Comparison of ENCODE assay signal across 20 mouse cellular contexts in the genomic region with DNA sequence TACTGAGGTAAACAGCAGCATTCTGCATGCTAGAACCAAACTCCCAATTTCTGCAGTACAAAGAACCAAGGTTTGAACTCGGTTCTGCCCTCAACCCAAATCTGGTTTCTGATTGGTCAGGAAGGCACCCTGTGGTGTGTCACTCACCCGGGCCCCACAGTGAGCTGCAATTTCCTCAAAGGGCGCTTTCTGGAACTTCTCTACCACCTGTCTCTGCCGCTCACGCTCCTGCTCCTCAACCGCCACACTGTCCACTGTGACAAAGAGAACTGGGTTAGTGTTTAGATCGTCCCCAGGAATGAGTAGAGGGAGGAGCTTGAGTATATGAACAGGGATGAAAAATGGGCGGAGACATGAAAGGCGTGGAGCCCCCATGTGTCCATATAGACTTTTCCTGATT. TPM values are rescaled to one million over a fixed set of nuclear protein-coding genes. Genes with fewer than 3 reads are reported as not detected.
DNase-seq lines count a peak whose midpoint lies in the region; ATAC-seq and TF ChIP-seq lines count a peak whose summit lies in the region.
"Had no signal": no experiment of that assay in that cellular context is flagged by ENCODE, and none has a peak within 500 bp of the region (broad histone marks: within the 10 kb centered on the region; RNA-seq: fewer than 3 reads in every experiment).

No protein-coding gene starts in this region.

- TF ChIP-seq EP300 in CH12.LX (IDR thresholded peaks at IDR 0.05; ENCODE audit: low read length) = no peak

- ATAC-seq in limb, embryonic 11.5 days (ENCODE audit: insufficient number of reproducible peaks, low FRiP score, low TSS enrichment, low read depth) = 0 out of 2 replicates have a peak, but pooled peaks have one; percentile 35
- 0 out of 2 replicates have a peak, but pooled peaks have one; percentile 57 for ATAC-seq in embryonic facial prominence, embryonic 15.5 days (ENCODE audit: insufficient number of reproducible peaks, low FRiP score, low TSS enrichment, low read depth)
- no peak for ATAC-seq in kidney, embryonic 16.5 days (ENCODE audit: low FRiP score, low TSS enrichment)
- ATAC-seq: activated CD4-positive, CD25-positive, alpha-beta regulatory T cell, adult 4 months had no signal

- no peak overlapping the region for H3K27ac ChIP-seq in limb, embryonic 11.5 days (replicated peaks; ENCODE audit: low read depth, low read length)
- no peak overlapping the region for H3K27ac ChIP-seq in limb, embryonic 10.5 days
- H3K27ac ChIP-seq in CH12.LX (ENCODE audit: insufficient read depth, low read depth) = no peak overlapping the region
- no peak overlapping the region for H3K27ac ChIP-seq in embryonic facial prominence, embryonic 15.5 days (replicated peaks)
- H3K27ac ChIP-seq in hindbrain, embryonic 10.5 days = no peak overlapping the region
- H3K27ac ChIP-seq in kidney, embryonic 16.5 days (ENCODE audit: low read length) = no peak overlapping the region
- H3K27ac ChIP-seq: embryonic facial prominence, embryonic 13.5 days; forebrain, embryonic 10.5 days; hindbrain, embryonic 12.5 days; limb, embryonic 15.5 days; stomach, postnatal 0 days had no signal

- no peaks in the 10 kb centered on the region for H3K79me2 ChIP-seq in CH12.LX (replicated peaks; ENCODE audit: control insufficient read depth, extremely low read depth, insufficient read depth, poor library complexity, severe bottlenecking)

- in situ Hi-C loops in CH12.LX (cut with MboI; ENCODE audit: low pct_ligation_motif_present, low pct_unique_long_range_greater_than_20kb, low sequenced_read_pairs) = no loop called here

- no peak overlapping the region for H3K9ac ChIP-seq in limb, embryonic 11.5 days (ENCODE audit: low read length)
- H3K9ac ChIP-seq in CH12.LX (ENCODE audit: insufficient read depth, low read depth) = no peak overlapping the region
- H3K9ac ChIP-seq in embryonic facial prominence, embryonic 15.5 days = no peak overlapping the region
- H3K9ac ChIP-seq in kidney, embryonic 16.5 days (replicated peaks; ENCODE audit: low read length) = no peak overlapping the region
- H3K9ac ChIP-seq: embryonic facial prominence, embryonic 13.5 days; hindbrain, embryonic 12.5 days; limb, embryonic 15.5 days had no signal

- TF ChIP-seq RAD21 in CH12.LX (IDR thresholded peaks at IDR 0.05; ENCODE audit: low read depth, low read length) = no peak

- H3K4me1 ChIP-seq in limb, embryonic 11.5 days (ENCODE audit: control insufficient read depth, insufficient read depth, low read length) = no peaks in the 10 kb centered on the region
- no peaks in the 10 kb centered on the region for H3K4me1 ChIP-seq in limb, embryonic 10.5 days
- H3K4me1 ChIP-seq in CH12.LX (ENCODE audit: control insufficient read depth in 1 of 2, insufficient read depth in 2 of 2) = peaks cover 3 to 27% of the 10 kb centered on the region in 2 experiments; a peak in 3 of 4 replicates
- H3K4me1 ChIP-seq in embryonic facial prominence, embryonic 15.5 days = no peaks in the 10 kb centered on the region
- no peaks in the 10 kb centered on the region for H3K4me1 ChIP-seq in hindbrain, embryonic 10.5 days (replicated peaks)
- no peaks in the 10 kb centered on the region for H3K4me1 ChIP-seq in kidney, embryonic 16.5 days (ENCODE audit: insufficient read depth, low read length)
- H3K4me1 ChIP-seq: embryonic facial prominence, embryonic 13.5 days; forebrain, embryonic 10.5 days; hindbrain, embryonic 12.5 days; limb, embryonic 15.5 days had no signal

- 63% methylated on average over 9 of the region's 9 CpGs for WGBS in limb, embryonic 11.5 days
- WGBS in limb, embryonic 10.5 days = 69% methylated on average over 9 of the region's 9 CpGs
- WGBS in embryonic facial prominence, embryonic 15.5 days = 60% methylated on average over 9 of the region's 9 CpGs
- 67% methylated on average over 9 of the region's 9 CpGs for WGBS in hindbrain, embryonic 10.5 days
- WGBS in kidney, embryonic 16.5 days = 71% methylated on average over 9 of the region's 9 CpGs

- H3K9me3 ChIP-seq in limb, embryonic 11.5 days (ENCODE audit: control insufficient read depth, low read length) = no peaks in the 10 kb centered on the region
- H3K9me3 ChIP-seq in limb, embryonic 10.5 days (replicated peaks) = no peaks in the 10 kb centered on the region
- H3K9me3 ChIP-seq in CH12.LX (replicated peaks; ENCODE audit: low read length) = no peaks in the 10 kb centered on the region
- H3K9me3 ChIP-seq in embryonic facial prominence, embryonic 15.5 days (replicated peaks) = no peaks in the 10 kb centered on the region
- H3K9me3 ChIP-seq in hindbrain, embryonic 10.5 days = no peaks in the 10 kb centered on the region
- H3K9me3 ChIP-seq in kidney, embryonic 16.5 days (ENCODE audit: low read length) = no peaks in the 10 kb centered on the region
- H3K9me3 ChIP-seq: embryonic facial prominence, embryonic 13.5 days; forebrain, embryonic 10.5 days; hindbrain, embryonic 12.5 days; limb, embryonic 15.5 days had no signal

- H3K4me3 ChIP-seq in limb, embryonic 11.5 days (ENCODE audit: low read depth, low read length) = no peak overlapping the region
- no peak overlapping the region for H3K4me3 ChIP-seq in limb, embryonic 10.5 days
- no peak overlapping the region for H3K4me3 ChIP-seq in CH12.LX (replicated peaks in 1 of 3; ENCODE audit: low read depth in 2 of 3, low read length in 2 of 3, poor library complexity in 1 of 3)
- H3K4me3 ChIP-seq in embryonic facial prominence, embryonic 15.5 days (replicated peaks) = no peak overlapping the region
- no peak overlapping the region for H3K4me3 ChIP-seq in hindbrain, embryonic 10.5 days
- H3K4me3 ChIP-seq in kidney, embryonic 16.5 days (ENCODE audit: low read length) = no peak overlapping the region
- H3K4me3 ChIP-seq: embryonic facial prominence, embryonic 13.5 days; forebrain, embryonic 10.5 days; hindbrain, embryonic 12.5 days; limb, embryonic 15.5 days; megakaryocyte, embryonic 14.5 days had no signal

- no peak for TF ChIP-seq CTCF in CH12.LX (conservative IDR thresholded peaks at IDR 0.05 in 1 of 2, IDR thresholded peaks at IDR 0.05 in 1 of 2; ENCODE audit: low read depth in 2 of 2, low read length in 2 of 2)

- H3K27me3 ChIP-seq in limb, embryonic 11.5 days (ENCODE audit: control insufficient read depth, insufficient read depth, low read length) = no peaks in the 10 kb centered on the region
- no peaks in the 10 kb centered on the region for H3K27me3 ChIP-seq in limb, embryonic 10.5 days (ENCODE audit: low read depth, poor library complexity, severe bottlenecking)
- H3K27me3 ChIP-seq in CH12.LX (replicated peaks) = no peaks in the 10 kb centered on the region
- H3K27me3 ChIP-seq in embryonic facial prominence, embryonic 15.5 days = no peaks in the 10 kb centered on the region
- no peaks in the 10 kb centered on the region for H3K27me3 ChIP-seq in hindbrain, embryonic 10.5 days (ENCODE audit: insufficient read depth, poor library complexity, severe bottlenecking)
- no peaks in the 10 kb centered on the region for H3K27me3 ChIP-seq in kidney, embryonic 16.5 days (ENCODE audit: insufficient read depth, low read length)
- H3K27me3 ChIP-seq: embryonic facial prominence, embryonic 13.5 days; hindbrain, embryonic 12.5 days; limb, embryonic 15.5 days had no signal

- H3K4me2 ChIP-seq in limb, embryonic 11.5 days (ENCODE audit: low read depth, severe bottlenecking) = no peak overlapping the region
- H3K4me2 ChIP-seq in CH12.LX (ENCODE audit: insufficient read depth, low read depth, poor library complexity, severe bottlenecking) = 0 out of 2 replicates have a peak overlapping the region, but pooled peaks have one; percentile 32
- no peak overlapping the region for H3K4me2 ChIP-seq in embryonic facial prominence, embryonic 15.5 days (replicated peaks)
- no peak overlapping the region for H3K4me2 ChIP-seq in kidney, embryonic 16.5 days (replicated peaks; ENCODE audit: low read depth, low read length)
- H3K4me2 ChIP-seq: embryonic facial prominence, embryonic 13.5 days; hindbrain, embryonic 12.5 days; limb, embryonic 15.5 days had no signal

- no peak for TF ChIP-seq POLR2A in CH12.LX (IDR thresholded peaks at IDR 0.05; ENCODE audit: low read depth, low read length)

- H3K36me3 ChIP-seq in limb, embryonic 11.5 days (ENCODE audit: control insufficient read depth, insufficient read depth, low read length) = no peaks in the 10 kb centered on the region
- H3K36me3 ChIP-seq in limb, embryonic 10.5 days = peaks cover 18% of the 10 kb centered on the region
- peaks cover 0 to 4% of the 10 kb centered on the region in 2 experiments for H3K36me3 ChIP-seq in CH12.LX (replicated peaks in 1 of 2; ENCODE audit: control insufficient read depth in 1 of 2, insufficient read depth in 1 of 2, low read length in 1 of 2)
- H3K36me3 ChIP-seq in embryonic facial prominence, embryonic 15.5 days = peaks cover 7% of the 10 kb centered on the region; the same call in 1 of the 2 replicates
- H3K36me3 ChIP-seq in hindbrain, embryonic 10.5 days = peaks cover 65% of the 10 kb centered on the region
- no peaks in the 10 kb centered on the region for H3K36me3 ChIP-seq in kidney, embryonic 16.5 days (ENCODE audit: insufficient read depth, low read length)

- dilution Hi-C loops in CH12.LX (cut with MboI; ENCODE audit: extremely low pct_ligation_motif_present, extremely low pct_unique_long_range_greater_than_20kb, low sequenced_read_pairs) = no loop called here

- DNase-seq in limb, embryonic 11.5 days (ENCODE audit: low spot score) = no peak
- DNase-seq in limb, embryonic 10.5 days (ENCODE audit: low spot score) = no peak
- DNase-seq in CH12.LX (ENCODE audit: extremely low read depth) = peak; percentile 24
- peak; percentile 28 for DNase-seq in thymus, postnatal 25 days
- DNase-seq in hindbrain, embryonic 10.5 days (ENCODE audit: low spot score) = no peak
- DNase-seq: adrenal gland, postnatal 25 days; B cell, adult 2 months; cerebellum, adult 2 months; gastrocnemius, postnatal 10 days; lung, postnatal 10 days had no signal

TF ChIP-seq in CH12.LX, 34 proteins besides CTCF, POLR2A, EP300 and RAD21:
- TF ChIP-seq MAX (IDR thresholded peaks at IDR 0.05; ENCODE audit: low read length) (no peak), ELF1 (IDR thresholded peaks at IDR 0.05; ENCODE audit: low read depth, low read length) (peak; percentile 34; the same call in 1 of the 2 replicates)
TF ChIP-seq in CH12.LX: peak in this region for 1.

RNA-seq across cellular contexts. Expression of a gene that starts 13.6 kb away (rescaled TPM):
- 4.0 and 4.1 TPM in 2 replicates for polyA plus RNA-seq in limb, embryonic 11.5 days (2014; fragmentation: Nextera tagmentation; extraction: Ambion mirVana)
- 4.0 and 4.5 TPM in 2 replicates for polyA plus RNA-seq in limb, embryonic 10.5 days (2016; fragmentation: Nextera tagmentation; extraction: Ambion mirVana)
- total RNA-seq in CH12.LX (2012; rRNA removed) (3.5 and 4.4 TPM in 2 replicates), CH12.LX (2014; rRNA removed) (2.8 and 2.9 TPM in 2 replicates)
- 2.5 and 3.2 TPM in 2 replicates for polyA plus RNA-seq in CH12.LX (2012; ENCODE audit: insufficient read length, low read depth)
- 2.4 and 6.4 TPM in 2 replicates for polyA plus RNA-seq in embryonic facial prominence, embryonic 15.5 days (2015; fragmentation: Nextera tagmentation; extraction: Ambion mirVana)
- 6.6 and 7.2 TPM in 2 replicates for polyA plus RNA-seq in hindbrain, embryonic 10.5 days (2016; fragmentation: Nextera tagmentation; extraction: Ambion mirVana)
- polyA plus RNA-seq in kidney, embryonic 16.5 days (2015; fragmentation: Nextera tagmentation; extraction: Ambion mirVana) = 2.5 and 2.7 TPM in 2 replicates
- total RNA-seq: monocyte, adult 5-6 weeks had no signal

Comparison
In these comparisons a context has a peak if more than half of its experiments do, and no peak if none do; other contexts are left out.
1. DNase-seq: peak in CH12.LX (single experiment) and thymus, postnatal 25 days (single experiment); none in limb, embryonic 11.5 days (single experiment), limb, embryonic 10.5 days (single experiment) and hindbrain, embryonic 10.5 days (single experiment).